Mouse (Mus musculus) midbrain, embryonic 13.5 days (tissue): ENCODE measurements around the gene H2-Q2. TPM values are rescaled to one million over a fixed set of nuclear protein-coding genes. Genes with fewer than 3 reads are reported as not detected.
A peak's percentile ranks its signal among the peaks of the same experiment; 100 is the strongest.
"Not testable (repeated sequence)": the region's sequence is repeated elsewhere in the genome, so short reads cannot be mapped to it uniquely, and the experiment has no call there.

Experiments used
- ATAC-seq: fragments of 200-750 bp; cut with Nextera tagmentation; 2 replicates; pipeline ENCODE4 v1.8.0; 2017; ENCODE audit warnings: mild to moderate bottlenecking, moderate TSS enrichment, moderate library complexity
- H3K27ac ChIP-seq: fragments of 300-500 bp; sonication (generic); 2 replicates; pipeline ENCODE4 v1.5.1; 2015; ENCODE audit warnings: inconsistent platforms, mild to moderate bottlenecking, moderate library complexity
- H3K27me3 ChIP-seq: fragments of 300-500 bp; sonication (generic); 2 replicates; pipeline ENCODE4 v1.6.1; 2015; ENCODE audit warnings: mild to moderate bottlenecking, inconsistent platforms
- H3K36me3 ChIP-seq: fragments of 300-500 bp; sonication (generic); 2 replicates; pipeline ENCODE4 v1.6.1; 2015; ENCODE audit warnings: mild to moderate bottlenecking, inconsistent platforms
- H3K4me1 ChIP-seq: fragments of 300-500 bp; sonication (generic); replicated peaks from 2 replicates; pipeline ENCODE4 v1.6.1; 2015; ENCODE audit warnings: inconsistent platforms
- H3K4me2 ChIP-seq: fragments of 300-500 bp; sonication (generic); replicated peaks from 2 replicates; pipeline ENCODE4 v1.6.1; 2015; ENCODE audit warnings: moderate library complexity, mild to moderate bottlenecking, inconsistent platforms
- H3K4me3 ChIP-seq: fragments of 300-500 bp; sonication (generic); replicated peaks from 2 replicates; pipeline ENCODE4 v1.5.1; 2015; ENCODE audit warnings: mild to moderate bottlenecking, inconsistent platforms
- H3K9ac ChIP-seq: fragments of 300-500 bp; sonication (generic); replicated peaks from 2 replicates; pipeline ENCODE4 v1.6.1; 2015; ENCODE audit warnings: mild to moderate bottlenecking, inconsistent platforms
- H3K9me3 ChIP-seq: fragments of 300-500 bp; sonication (generic); 2 replicates; pipeline ENCODE4 v1.6.1; 2016; ENCODE audit warnings: mild to moderate bottlenecking, inconsistent platforms
- WGBS: fragments of 180-500 bp; shearing (Covaris S2); methylation state at CpG from one replicate; pipeline ENCODE4 v1.1.7; 2015; 5-methylcytosine and 5-hydroxymethylcytosine counted together
- polyA plus RNA-seq: library from polyadenylated mRNA; unstranded; fragments of >200 nt; fragmentation: Nextera tagmentation; extraction: Ambion mirVana; gene quantifications from 2 replicates; pipeline ENCODE4 v1.2.1, GENCODE M21; 2015

H2-Q2 gene
- polyA plus RNA-seq, 1 experiment from 2014 or later, result 0.30 TPM

DNA sequence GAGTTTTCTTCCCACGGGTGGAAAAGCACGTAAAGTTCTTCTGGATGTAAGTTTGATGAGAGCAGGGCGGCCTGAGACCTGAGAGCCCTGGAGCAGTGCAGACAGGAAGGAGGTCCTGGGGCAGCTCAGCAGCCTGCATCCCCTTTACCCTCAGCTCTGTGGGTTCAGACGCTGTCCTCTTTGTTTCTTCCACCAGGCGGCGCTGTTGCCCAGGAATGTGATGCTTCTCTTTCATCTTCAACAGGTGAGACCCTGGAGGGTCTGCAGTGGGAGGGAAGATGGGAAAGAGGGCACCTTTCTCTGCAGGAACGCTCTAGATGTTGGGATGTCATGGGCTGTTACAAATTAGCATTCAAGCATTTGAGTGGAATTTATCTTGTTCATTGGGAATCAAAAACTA, 47.8 kb downstream of the H2-Q2 start:
- H3K36me3 ChIP-seq, ATAC-seq, H3K9me3 ChIP-seq, H3K4me3 ChIP-seq, H3K4me1 ChIP-seq, H3K4me2 ChIP-seq, H3K27me3 ChIP-seq, H3K9ac ChIP-seq, H3K27ac ChIP-seq: not testable (repeated sequence)
- WGBS, result 6% methylated on average over 7 of the region's 7 CpGs

DNA sequence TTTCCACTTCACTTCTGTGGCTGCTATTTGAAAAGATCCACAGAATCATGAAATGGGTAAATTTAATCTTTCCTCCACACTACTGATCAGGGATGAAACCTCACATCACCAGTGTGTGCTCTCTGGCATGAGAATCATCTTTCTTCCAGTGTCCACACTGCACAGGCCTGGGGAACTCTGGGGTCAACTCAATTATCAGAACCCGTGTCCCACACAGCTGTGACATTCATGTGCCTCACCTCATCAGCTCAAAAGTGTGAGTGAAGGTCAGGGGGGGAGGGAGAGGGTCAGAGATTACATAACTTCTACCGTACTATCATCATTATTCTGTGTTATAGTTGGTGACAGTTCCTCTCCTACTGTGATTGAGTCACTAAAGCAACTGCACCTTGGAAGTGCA, 50.6 kb downstream of the H2-Q2 start:
- WGBS, result 76% methylated on average over 2 of the region's 2 CpGs
- ATAC-seq, H3K4me1 ChIP-seq: not testable (repeated sequence)

DNA sequence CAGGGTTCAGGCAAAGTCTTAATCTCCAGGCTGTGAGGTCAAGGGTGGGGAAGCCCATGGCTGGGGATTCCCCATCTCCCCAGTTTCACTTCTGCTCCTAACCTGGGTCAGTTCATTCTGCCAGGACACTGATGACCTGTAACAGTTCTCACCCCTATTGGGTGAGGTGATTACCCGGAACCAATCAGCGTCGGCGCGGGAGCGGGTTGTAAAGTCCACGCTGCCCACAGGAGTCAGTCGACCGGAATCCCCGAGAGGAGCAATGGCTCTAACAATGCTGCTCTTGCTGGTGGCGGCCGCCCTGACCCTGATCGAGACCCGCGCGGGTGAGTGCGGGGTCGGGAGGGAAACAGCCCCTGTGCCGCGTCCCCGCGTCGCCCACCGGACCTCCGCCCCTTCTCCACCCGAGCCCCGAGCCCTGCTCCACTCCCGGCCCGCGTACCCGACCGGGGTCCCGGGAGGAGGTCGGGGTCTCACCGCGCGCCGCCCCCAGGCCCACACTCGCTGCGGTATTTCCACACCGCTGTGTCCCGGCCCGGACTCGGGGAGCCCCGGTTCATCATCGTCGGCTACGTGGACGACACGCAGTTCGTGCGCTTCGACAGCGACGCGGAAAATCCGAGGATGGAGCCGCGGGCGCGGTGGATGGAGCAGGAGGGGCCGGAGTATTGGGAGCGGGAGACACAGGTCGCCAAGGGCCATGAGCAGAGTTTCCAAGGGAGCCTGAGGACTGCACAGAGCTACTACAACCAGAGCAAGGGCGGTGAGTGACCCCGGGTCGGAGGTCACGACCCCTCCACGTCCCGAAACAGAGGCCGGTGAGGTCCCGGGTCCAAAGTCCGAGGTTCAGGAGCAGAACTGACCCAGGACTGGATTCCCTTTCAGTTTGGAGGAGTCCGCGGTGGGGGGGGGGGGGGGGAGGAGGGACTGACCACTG, 52.1 kb downstream of the H2-Q2 start:
- peak; percentile 74 for ATAC-seq
- Histone ChIP-seq H3K9ac (0 out of 2 replicates have a peak overlapping the region, but pooled peaks have one; percentile 23), H3K4me2 (peak overlapping the region; percentile 52), H3K27me3 (peaks cover 12% of the 10 kb centered on the region), H3K4me3 (peak overlapping the region; percentile 31)
- WGBS, result 1% methylated on average over 45 of the region's 75 CpGs
- not testable (repeated sequence) for H3K9me3 ChIP-seq, H3K27ac ChIP-seq, H3K36me3 ChIP-seq, H3K4me1 ChIP-seq

More for the DNA sequence above, 50.6 kb downstream of the H2-Q2 start:
- not testable (repeated sequence) for H3K9ac ChIP-seq, H3K4me2 ChIP-seq, H3K9me3 ChIP-seq, H3K27ac ChIP-seq, H3K4me3 ChIP-seq, H3K36me3 ChIP-seq
- H3K27me3 ChIP-seq, result peaks cover 12% of the 10 kb centered on the region

Other genes starting within 250 kb of the H2-Q2 start
- not detected in 2 replicates for gene Ly6g5c, start 234.0 kb upstream of the H2-Q2 start, polyA plus RNA-seq
- gene Ly6g5b, start 226.8 kb upstream of the H2-Q2 start, polyA plus RNA-seq, result 1.4 and 1.7 TPM in 2 replicates
- 27.1 and 30.4 TPM in 2 replicates for gene Gpank1, start 220.8 kb upstream of the H2-Q2 start, polyA plus RNA-seq
- 293 and 316 TPM in 2 replicates for gene Csnk2b, start 220.2 kb upstream of the H2-Q2 start, polyA plus RNA-seq
- gene D17H6S53E, start 215.9 kb upstream of the H2-Q2 start, polyA plus RNA-seq, result 9.2 and 9.4 TPM in 2 replicates
- 0.53 and 0.63 TPM in 2 replicates for gene Apom, start 210.2 kb upstream of the H2-Q2 start, polyA plus RNA-seq
- gene Bag6, start 207.1 kb upstream of the H2-Q2 start, polyA plus RNA-seq, result 93.7 and 93.9 TPM in 2 replicates
- 209 and 228 TPM in 2 replicates for gene Prrc2a, start 177.3 kb upstream of the H2-Q2 start, polyA plus RNA-seq
- gene Aif1, start 166.2 kb upstream of the H2-Q2 start, polyA plus RNA-seq, result 4.9 and 7.0 TPM in 2 replicates
- 4.8 and 7.1 TPM in 2 replicates for gene Lst1, start 153.8 kb upstream of the H2-Q2 start, polyA plus RNA-seq
- 0.35 and 0.76 TPM in 2 replicates for gene Ltb, start 147.8 kb upstream of the H2-Q2 start, polyA plus RNA-seq
- gene Tnf, start 140.2 kb upstream of the H2-Q2 start, polyA plus RNA-seq, result not detected in 2 replicates
- 0.11 and 0.23 TPM in 2 replicates for gene Lta, start 136.9 kb upstream of the H2-Q2 start, polyA plus RNA-seq
- gene Gm16181, start 121.4 kb upstream of the H2-Q2 start, polyA plus RNA-seq, result 0.57 and 0.79 TPM in 2 replicates
- gene Atp6v1g2, start 108.6 kb upstream of the H2-Q2 start, polyA plus RNA-seq, result 41.6 and 43.0 TPM in 2 replicates
- gene Nfkbil1, start 106.5 kb upstream of the H2-Q2 start, polyA plus RNA-seq, result 8.3 and 11.0 TPM in 2 replicates
- 460 and 465 TPM in 2 replicates for gene Ddx39b, start 100.5 kb upstream of the H2-Q2 start, polyA plus RNA-seq
- 49.5 and 52.5 TPM in 2 replicates for gene H2-D1, start 79.5 kb upstream of the H2-Q2 start, polyA plus RNA-seq
- gene H2-Q1, start 21.8 kb upstream of the H2-Q2 start, polyA plus RNA-seq, result 0.11 and 0.17 TPM in 2 replicates
- gene H2-Q4, start 37.4 kb downstream of the H2-Q2 start, polyA plus RNA-seq, result 1.00 and 1.3 TPM in 2 replicates
- gene H2-Q6, start 82.6 kb downstream of the H2-Q2 start, polyA plus RNA-seq, result 0.17 TPM in 2 replicates
- 2.5 TPM in 2 replicates for gene H2-Q7, start 96.9 kb downstream of the H2-Q2 start, polyA plus RNA-seq
- gene H2-Q10, start 127.8 kb downstream of the H2-Q2 start, polyA plus RNA-seq, result 0.09 and 0.69 TPM in 2 replicates
- not detected in 2 replicates for gene Pou5f1, start 163.8 kb downstream of the H2-Q2 start, polyA plus RNA-seq
- gene Tcf19, start 174.6 kb downstream of the H2-Q2 start, polyA plus RNA-seq, result 23.1 and 23.2 TPM in 2 replicates
- 6.5 and 8.4 TPM in 2 replicates for gene Cchcr1, start 174.9 kb downstream of the H2-Q2 start, polyA plus RNA-seq
- gene Psors1c2, start 191.0 kb downstream of the H2-Q2 start, polyA plus RNA-seq, result 0.73 and 1.1 TPM in 2 replicates
- gene Cdsn, start 209.9 kb downstream of the H2-Q2 start, polyA plus RNA-seq, result 0.06 and 0.11 TPM in 2 replicates
- gene 2300002M23Rik, start 225.2 kb downstream of the H2-Q2 start, polyA plus RNA-seq, result not detected in 2 replicates